Mouse (Mus musculus): ENCODE measurements around the gene Gpld1.

The Gpld1 gene

GRCm38 (mm10) chr13:24942512-24943282 is at the start of gene Gpld1:
TSS of gene Gpld1 (plus strand) at chr13:24943152.
- DNase-seq, result no peak

GRCm38 (mm10) chr13:24893880-24894279 is 49.1 kb upstream of the Gpld1 start:
- no peak for DNase-seq

- DNase-seq, result no peak
Measured at GRCm38 (mm10) chr13:24901916-24902315, 41.0 kb upstream of the Gpld1 start.

- DNase-seq, result no peak
Measured at GRCm38 (mm10) chr13:24903412-24903811, 39.5 kb upstream of the Gpld1 start.

GRCm38 (mm10) chr13:24905422-24905821 is 37.5 kb upstream of the Gpld1 start:
- no peak for DNase-seq

- DNase-seq, result no peak
Measured at GRCm38 (mm10) chr13:24906831-24907570, 36.0 kb upstream of the Gpld1 start.

- no peak for DNase-seq
Measured at GRCm38 (mm10) chr13:24909112-24909511, 33.8 kb upstream of the Gpld1 start.

GRCm38 (mm10) chr13:24913576-24913975 is 29.4 kb upstream of the Gpld1 start:
- no peak for DNase-seq

- DNase-seq, result no peak
Measured at GRCm38 (mm10) chr13:24914915-24915314, 28.0 kb upstream of the Gpld1 start.

GRCm38 (mm10) chr13:24915831-24916230 is 27.1 kb upstream of the Gpld1 start:
- DNase-seq, result no peak

GRCm38 (mm10) chr13:24920333-24920977 is 22.5 kb upstream of the Gpld1 start:
- peak in 1 of 2 experiments; percentile 68 for DNase-seq

- peak in 1 of 2 experiments; percentile 29 for DNase-seq
Measured at GRCm38 (mm10) chr13:24921281-24921680, 21.7 kb upstream of the Gpld1 start.

- DNase-seq, result peak in 1 of 2 experiments; percentile 37
Measured at GRCm38 (mm10) chr13:24923991-24924390, 19.0 kb upstream of the Gpld1 start.

- DNase-seq, result no peak
Measured at GRCm38 (mm10) chr13:24930591-24930990, 12.4 kb upstream of the Gpld1 start.

- DNase-seq, result no peak
Measured at GRCm38 (mm10) chr13:24933199-24933598, 9.8 kb upstream of the Gpld1 start.

GRCm38 (mm10) chr13:24936772-24937107 is 6.2 kb upstream of the Gpld1 start:
- DNase-seq, result no peak

- peak; percentile 84 for DNase-seq
Measured at GRCm38 (mm10) chr13:24937108-24937838, 5.7 kb upstream of the Gpld1 start, which contains the start of gene Aldh5a1. TSS of gene Aldh5a1 (minus strand) at chr13:24937661.

GRCm38 (mm10) chr13:24937839-24938166 is 5.1 kb upstream of the Gpld1 start:
- DNase-seq, result no peak

- DNase-seq, result peak; percentile 55 to 83
Measured at GRCm38 (mm10) chr13:24938683-24939082, 4.3 kb upstream of the Gpld1 start.

- no peak for DNase-seq
Measured at GRCm38 (mm10) chr13:24939472-24939871, 3.5 kb upstream of the Gpld1 start.

- no peak for DNase-seq
Measured at GRCm38 (mm10) chr13:24943303-24943702, 351 bp downstream of the Gpld1 start.

GRCm38 (mm10) chr13:24945567-24945966 is 2.6 kb downstream of the Gpld1 start:
- DNase-seq, result peak in 1 of 2 experiments; percentile 47

- no peak for DNase-seq
Measured at GRCm38 (mm10) chr13:24947158-24947557, 4.2 kb downstream of the Gpld1 start.

All from lung, postnatal 4 days (tissue).